Mouse (Mus musculus) cerebellum, adult (tissue): ENCODE results near the gene Gm10377.
"Not testable (repeated sequence)": the region's sequence is repeated elsewhere in the genome, so short reads cannot be mapped to it uniquely, and the experiment has no call there.

ENCODE experiments used
- ATAC-seq: cut with Nextera tagmentation; 2 replicates; pipeline ENCODE4 v1.9.2; 2017; ENCODE audit warnings: mild to moderate bottlenecking, moderate library complexity, mixed read lengths; ENCODE audit not compliant: insufficient number of reproducible peaks, low FRiP score, low TSS enrichment

Gene Gm10377

GRCm38 (mm10) chr14:42797887-42798286 is at the start of gene Gm10377:
Gm10377 (minus strand) TSS chr14:42797987.
- not testable (repeated sequence) for ATAC-seq

- not testable (repeated sequence) for ATAC-seq
Observed at GRCm38 (mm10) chr14:42768721-42769120, 29.1 kb downstream of the Gm10377 start, which contains the start of gene Gm3015. Gm3015 (minus strand) TSS chr14:42768821.
